Mouse (Mus musculus) G1E-ER4 (cell line): ENCODE measurements around the gene Setd2. TPM values are rescaled to one million over a fixed set of nuclear protein-coding genes. Genes with fewer than 3 reads are reported as not detected.
A peak's percentile ranks its signal among the peaks of the same experiment; 100 is the strongest.

Experiments used
- GATA1 ChIP-seq: IDR thresholded peaks from one replicate; pipeline ENCODE4 v1.8.0; 2012; ENCODE audit warnings: low read length, inconsistent platforms
- polyA plus RNA-seq: library from polyadenylated mRNA; stranded (reverse); fragments of >175 nt; gene quantifications from 2 replicates; pipeline ENCODE4 v1.2.3, GENCODE M21; 2012

The Setd2 gene
- polyA plus RNA-seq, 1 experiment, result 12.2 TPM

- TF ChIP-seq GATA1, result no peak
Measured at GRCm38 (mm10) chr9:110660208-110660607, 127.8 kb downstream of the Setd2 start.

GRCm38 (mm10) chr9:110660856-110661612, 128.6 kb downstream of the Setd2 start:
- TF ChIP-seq GATA1, result peak; percentile 74

GRCm38 (mm10) chr9:110662844-110663243, 130.4 kb downstream of the Setd2 start:
- TF ChIP-seq GATA1, result no peak

GRCm38 (mm10) chr9:110665912-110666311, 133.5 kb downstream of the Setd2 start:
- TF ChIP-seq GATA1, result peak; percentile 67

- TF ChIP-seq GATA1, result no peak
Measured at GRCm38 (mm10) chr9:110666374-110666773, 134.0 kb downstream of the Setd2 start.

- TF ChIP-seq GATA1, result no peak
Measured at GRCm38 (mm10) chr9:110667219-110667836, 134.9 kb downstream of the Setd2 start.

Other genes with a start within 250 kb of the Setd2 start
- gene Elp6, start 227.4 kb upstream of the Setd2 start, polyA plus RNA-seq, result 22.2 and 22.8 TPM in 2 replicates
- gene Scap, start 199.3 kb upstream of the Setd2 start, polyA plus RNA-seq, result 278 and 318 TPM in 2 replicates
- gene Ptpn23, start 124.4 kb upstream of the Setd2 start, polyA plus RNA-seq, result 89.5 and 153 TPM in 2 replicates
- not detected in 2 replicates for gene Ngp, start 112.8 kb upstream of the Setd2 start, polyA plus RNA-seq
- gene Klhl18, start 55.9 kb upstream of the Setd2 start, polyA plus RNA-seq, result 5.5 and 6.6 TPM in 2 replicates
- 0.02 TPM in 1 of 2 replicates, not detected in the other for gene Kif9, start 55.6 kb upstream of the Setd2 start, polyA plus RNA-seq
- 3.2 and 4.1 TPM in 2 replicates for gene Nradd, start 91.9 kb downstream of the Setd2 start, polyA plus RNA-seq
- gene Nbeal2, start 121.6 kb downstream of the Setd2 start, polyA plus RNA-seq, result 82.0 and 88.5 TPM in 2 replicates
- gene Ccdc12, start 123.9 kb downstream of the Setd2 start, polyA plus RNA-seq, result 420 and 613 TPM in 2 replicates
- not detected in 2 replicates for gene Myl3, start 209.3 kb downstream of the Setd2 start, polyA plus RNA-seq
- 0.02 TPM in 1 of 2 replicates, not detected in the other for gene Pth1r, start 214.5 kb downstream of the Setd2 start, polyA plus RNA-seq